Mouse (Mus musculus): ENCODE measurements around the gene Gm44805. TPM values are rescaled to one million over a fixed set of nuclear protein-coding genes. Genes with fewer than 3 reads are reported as not detected.
"Not testable (repeated sequence)": the region's sequence is repeated elsewhere in the genome, so short reads cannot be mapped to it uniquely, and the experiment has no call there.

Gene Gm44805
- polyA plus RNA-seq, 1 experiment = not detected

GRCm38 (mm10) chr7:19695213-19695594 lies 14.0 kb upstream of the Gm44805 start:
- Histone ChIP-seq H3K4me3 (ENCODE audit: insufficient read depth, low read depth, low read length) (no peak overlapping the region), H3K4me1 (ENCODE audit: control insufficient read depth, insufficient read depth, low read length) (peaks cover 29% of the 10 kb centered on the region), H3K27ac (ENCODE audit: insufficient read depth, low read depth, low read length) (peak overlapping the region; percentile 15; the same call in 1 of the 2 replicates)
- WGBS = 56% methylated on average over 8 of the region's 8 CpGs
- no peak for TF ChIP-seq POLR2A (IDR thresholded peaks at IDR 0.05; ENCODE audit: insufficient read depth, low read depth, low read length)
- no peak for TF ChIP-seq CTCF (IDR thresholded peaks at IDR 0.05; ENCODE audit: insufficient read depth, low read depth, low read length)

- no peak for TF ChIP-seq CTCF (IDR thresholded peaks at IDR 0.05; ENCODE audit: insufficient read depth, low read depth, low read length)
- no peak for TF ChIP-seq POLR2A (IDR thresholded peaks at IDR 0.05; ENCODE audit: insufficient read depth, low read depth, low read length)
- peak overlapping the region; percentile 17; the same call in 1 of the 2 replicates for H3K27ac ChIP-seq (ENCODE audit: insufficient read depth, low read depth, low read length)
- 62% methylated on average over 10 of the region's 10 CpGs for WGBS
- H3K4me1 ChIP-seq (ENCODE audit: control insufficient read depth, insufficient read depth, low read length) = peaks cover 29% of the 10 kb centered on the region
- H3K4me3 ChIP-seq (ENCODE audit: insufficient read depth, low read depth, low read length) = no peak overlapping the region
These were observed 13.4 kb upstream of the Gm44805 start for GRCm38 (mm10) chr7:19694336-19695212.

- no peak for TF ChIP-seq POLR2A (IDR thresholded peaks at IDR 0.05; ENCODE audit: insufficient read depth, low read depth, low read length)
- no peak for TF ChIP-seq CTCF (IDR thresholded peaks at IDR 0.05; ENCODE audit: insufficient read depth, low read depth, low read length)
- 27% methylated on average over 10 of the region's 10 CpGs for WGBS
- Histone ChIP-seq H3K4me1 (ENCODE audit: control insufficient read depth, insufficient read depth, low read length) (peaks cover 18% of the 10 kb centered on the region), H3K27ac (ENCODE audit: insufficient read depth, low read depth, low read length) (no peak overlapping the region), H3K4me3 (ENCODE audit: insufficient read depth, low read depth, low read length) (no peak overlapping the region)
These were observed 12.2 kb upstream of the Gm44805 start for GRCm38 (mm10) chr7:19693421-19693820.

GRCm38 (mm10) chr7:19691873-19692865 lies 10.9 kb upstream of the Gm44805 start, which contains the start of gene Apoc1:
TSS of gene Apoc1 (minus strand) at chr7:19692660.
- 66% methylated on average over 28 of the region's 28 CpGs for WGBS
- Histone ChIP-seq H3K4me3 (ENCODE audit: insufficient read depth, low read depth, low read length) (no peak within 1 kb of the TSS), H3K4me1 (ENCODE audit: control insufficient read depth, insufficient read depth, low read length) (peaks cover 15% of the 10 kb centered on the region), H3K27ac (ENCODE audit: insufficient read depth, low read depth, low read length) (no peak within 1 kb of the TSS)
- TF ChIP-seq CTCF (IDR thresholded peaks at IDR 0.05; ENCODE audit: insufficient read depth, low read depth, low read length) = no peak
- TF ChIP-seq POLR2A (IDR thresholded peaks at IDR 0.05; ENCODE audit: insufficient read depth, low read depth, low read length) = no peak

GRCm38 (mm10) chr7:19691434-19691833 lies 10.2 kb upstream of the Gm44805 start:
- Histone ChIP-seq H3K4me3 (ENCODE audit: insufficient read depth, low read depth, low read length) (no peak overlapping the region), H3K27ac (ENCODE audit: insufficient read depth, low read depth, low read length) (no peak overlapping the region), H3K4me1 (ENCODE audit: control insufficient read depth, insufficient read depth, low read length) (peaks cover 15% of the 10 kb centered on the region)
- 76% methylated on average over 6 of the region's 6 CpGs for WGBS
- TF ChIP-seq POLR2A (IDR thresholded peaks at IDR 0.05; ENCODE audit: insufficient read depth, low read depth, low read length) = no peak
- TF ChIP-seq CTCF (IDR thresholded peaks at IDR 0.05; ENCODE audit: insufficient read depth, low read depth, low read length) = no peak

GRCm38 (mm10) chr7:19690845-19691244 lies 9.6 kb upstream of the Gm44805 start:
- 85% methylated on average over 4 of the region's 4 CpGs for WGBS

GRCm38 (mm10) chr7:19688611-19689010 lies 7.4 kb upstream of the Gm44805 start:
- Histone ChIP-seq H3K27ac (ENCODE audit: insufficient read depth, low read depth, low read length) (no peak overlapping the region), H3K4me3 (ENCODE audit: insufficient read depth, low read depth, low read length) (no peak overlapping the region), H3K4me1 (ENCODE audit: control insufficient read depth, insufficient read depth, low read length) (peaks cover 9% of the 10 kb centered on the region)
- no peak for TF ChIP-seq POLR2A (IDR thresholded peaks at IDR 0.05; ENCODE audit: insufficient read depth, low read depth, low read length)
- WGBS = 88% methylated on average over 2 of the region's 2 CpGs

More at GRCm38 (mm10) chr7:19690845-19691244, 9.6 kb upstream of the Gm44805 start:
- TF ChIP-seq CTCF (IDR thresholded peaks at IDR 0.05; ENCODE audit: insufficient read depth, low read depth, low read length) (no peak), POLR2A (IDR thresholded peaks at IDR 0.05; ENCODE audit: insufficient read depth, low read depth, low read length) (no peak)
- Histone ChIP-seq H3K27ac (ENCODE audit: insufficient read depth, low read depth, low read length) (no peak overlapping the region), H3K4me3 (ENCODE audit: insufficient read depth, low read depth, low read length) (no peak overlapping the region), H3K4me1 (ENCODE audit: control insufficient read depth, insufficient read depth, low read length) (peaks cover 15% of the 10 kb centered on the region)

GRCm38 (mm10) chr7:19688101-19688500 lies 6.9 kb upstream of the Gm44805 start:
- TF ChIP-seq POLR2A (IDR thresholded peaks at IDR 0.05; ENCODE audit: insufficient read depth, low read depth, low read length) (no peak), CTCF (IDR thresholded peaks at IDR 0.05; ENCODE audit: insufficient read depth, low read depth, low read length) (no peak)
- WGBS = 87% methylated on average over 10 of the region's 10 CpGs
- Histone ChIP-seq H3K4me3 (ENCODE audit: insufficient read depth, low read depth, low read length) (no peak overlapping the region), H3K27ac (ENCODE audit: insufficient read depth, low read depth, low read length) (no peak overlapping the region), H3K4me1 (ENCODE audit: control insufficient read depth, insufficient read depth, low read length) (peaks cover 8% of the 10 kb centered on the region)

GRCm38 (mm10) chr7:19686927-19687583 lies 5.8 kb upstream of the Gm44805 start:
- H3K4me1 ChIP-seq (ENCODE audit: control insufficient read depth, insufficient read depth, low read length); H3K27ac ChIP-seq (ENCODE audit: insufficient read depth, low read depth, low read length); H3K4me3 ChIP-seq (ENCODE audit: insufficient read depth, low read depth, low read length): not testable (repeated sequence)
- 75% methylated on average over 8 of the region's 8 CpGs for WGBS

All from olfactory bulb, adult 2 months (tissue).